7 mouse cellular contexts compared by ENCODE assay signal in genomic region chr1:58423371-58424248, GRCm38 (mm10). TPM values are rescaled to one million over a fixed set of nuclear protein-coding genes. Genes with fewer than 3 reads are reported as not detected.
DNase-seq lines count a peak whose midpoint lies in the region; ATAC-seq lines count a peak whose summit lies in the region.

Clk1 (minus strand) TSS chr1:58424066.

- H3K4me3 ChIP-seq in embryonic facial prominence, embryonic 10.5 days, result peak within 1 kb of the TSS; percentile 100
- peak within 1 kb of the TSS; percentile 100 for H3K4me3 ChIP-seq in limb, embryonic 10.5 days
- H3K4me3 ChIP-seq in midbrain, embryonic 13.5 days (replicated peaks), result peak within 1 kb of the TSS; percentile 79

- H3K4me2 ChIP-seq in midbrain, embryonic 13.5 days (replicated peaks), result peak within 1 kb of the TSS; percentile 78

- peak within 1 kb of the TSS; percentile 100 for H3K27ac ChIP-seq in embryonic facial prominence, embryonic 10.5 days (replicated peaks)
- H3K27ac ChIP-seq in limb, embryonic 10.5 days, result peak within 1 kb of the TSS; percentile 100
- peak within 1 kb of the TSS; percentile 97 for H3K27ac ChIP-seq in midbrain, embryonic 13.5 days

- H3K9me3 ChIP-seq in embryonic facial prominence, embryonic 10.5 days, result no peaks in the 10 kb centered on the region
- H3K9me3 ChIP-seq in limb, embryonic 10.5 days (replicated peaks), result no peaks in the 10 kb centered on the region
- H3K9me3 ChIP-seq in midbrain, embryonic 13.5 days, result no peaks in the 10 kb centered on the region

- peaks cover 34% of the 10 kb centered on the region for H3K36me3 ChIP-seq in embryonic facial prominence, embryonic 10.5 days (replicated peaks)
- peaks cover 37% of the 10 kb centered on the region for H3K36me3 ChIP-seq in limb, embryonic 10.5 days
- H3K36me3 ChIP-seq in midbrain, embryonic 13.5 days, result peaks cover 25% of the 10 kb centered on the region

- ATAC-seq in midbrain, embryonic 13.5 days, result peak; percentile 95

- peak within 1 kb of the TSS; percentile 93 for H3K9ac ChIP-seq in midbrain, embryonic 13.5 days (replicated peaks)

- H3K27me3 ChIP-seq in embryonic facial prominence, embryonic 10.5 days (replicated peaks; ENCODE audit: low read depth, poor library complexity, severe bottlenecking), result no peaks in the 10 kb centered on the region
- no peaks in the 10 kb centered on the region for H3K27me3 ChIP-seq in limb, embryonic 10.5 days (ENCODE audit: low read depth, poor library complexity, severe bottlenecking)
- H3K27me3 ChIP-seq in midbrain, embryonic 13.5 days, result no peaks in the 10 kb centered on the region

- peak; percentile 99 for DNase-seq in adrenal gland, postnatal 10 days
- peak; percentile 93 for DNase-seq in embryonic facial prominence, embryonic 10.5 days (ENCODE audit: low spot score)
- DNase-seq in gonadal fat pad, adult 2 months (ENCODE audit: low read depth), result no peak
- peak; percentile 96 for DNase-seq in kidney, adult 11 months
- peak; percentile 94 for DNase-seq in limb, embryonic 10.5 days (ENCODE audit: low spot score)
- peak; percentile 96 for DNase-seq in spleen, adult 12 weeks (ENCODE audit: low spot score)

- peaks cover 17% of the 10 kb centered on the region for H3K4me1 ChIP-seq in embryonic facial prominence, embryonic 10.5 days
- peaks cover 9% of the 10 kb centered on the region; the same call in 1 of the 2 replicates for H3K4me1 ChIP-seq in limb, embryonic 10.5 days
- peaks cover 31% of the 10 kb centered on the region for H3K4me1 ChIP-seq in midbrain, embryonic 13.5 days (replicated peaks)

- under 1% methylated on average over 79 of the region's 79 CpGs for WGBS in embryonic facial prominence, embryonic 10.5 days
- WGBS in limb, embryonic 10.5 days, result under 1% methylated on average over 79 of the region's 79 CpGs
- under 1% methylated on average over 79 of the region's 79 CpGs for WGBS in midbrain, embryonic 13.5 days

RNA-seq across cellular contexts. Expression of gene Clk1, which starts in this region (rescaled TPM):
- 100 to 1,000 TPM; 110 to 152 TPM for total RNA-seq in adrenal gland, postnatal 10 days (2021)
- 139 and 160 TPM in 2 replicates for polyA plus RNA-seq in embryonic facial prominence, embryonic 10.5 days (2016; fragmentation: Nextera tagmentation; extraction: Ambion mirVana)
- polyA plus RNA-seq in gonadal fat pad, adult 2 months (2012; rRNA removed), result 73.2 and 91.3 TPM in 2 replicates
- polyA plus RNA-seq in limb, embryonic 10.5 days (2016; fragmentation: Nextera tagmentation; extraction: Ambion mirVana), result 111 and 153 TPM in 2 replicates
- 171 and 194 TPM in 2 replicates for polyA plus RNA-seq in midbrain, embryonic 13.5 days (2015; fragmentation: Nextera tagmentation; extraction: Ambion mirVana)
